Mouse (Mus musculus) myocyte (in vitro differentiated cells): Measurements from ENCODE around the gene Fkrp. TPM values are rescaled to one million over a fixed set of nuclear protein-coding genes. Genes with fewer than 3 reads are reported as not detected.

Experiments used
- H3K27me3 ChIP-seq: one replicate; pipeline ENCODE4 v1.6.1; 2011; ENCODE audit not compliant: control insufficient read depth, insufficient read depth, insufficient read length
- H3K36me3 ChIP-seq: one replicate; pipeline ENCODE4 v1.6.1; 2011; ENCODE audit not compliant: control insufficient read depth, insufficient read depth
- H3K4me2 ChIP-seq: one replicate; pipeline ENCODE4 v1.6.1; 2011; ENCODE audit warnings: low read depth, control low read depth
- H3K4me3 ChIP-seq: one replicate; pipeline ENCODE4 v1.5.1; 2011; ENCODE audit warnings: mild to moderate bottlenecking, control low read depth, moderate library complexity
- H3K79me2 ChIP-seq: one replicate; pipeline ENCODE4 v1.6.1; 2011; ENCODE audit not compliant: control insufficient read depth, insufficient read depth
- H3ac ChIP-seq: one replicate; pipeline ENCODE4 v1.6.1; 2011; ENCODE audit not compliant: control insufficient read depth, insufficient read length
- CEBPB ChIP-seq: IDR thresholded peaks from 2 replicates; pipeline ENCODE4 v1.6.1; 2011; ENCODE audit warnings: mild to moderate bottlenecking, moderate library complexity; ENCODE audit not compliant: poor library complexity, insufficient read depth, severe bottlenecking
- E2F4 ChIP-seq: IDR thresholded peaks from one replicate; pipeline ENCODE4 v1.6.1; 2011; ENCODE audit warnings: mild to moderate bottlenecking, control low read depth, moderate library complexity; ENCODE audit not compliant: insufficient read depth
- MAX ChIP-seq: IDR thresholded peaks from one replicate; pipeline ENCODE4 v1.6.1; 2011; ENCODE audit warnings: low read depth, mild to moderate bottlenecking, control low read depth
- MYOD1 ChIP-seq, 3 experiments: IDR thresholded peaks; one replicate each; pipeline ENCODE4 v1.6.1; 2011; ENCODE audit warnings: control low read depth in 2 of 3, low read depth in 2 of 3, mild to moderate bottlenecking in 2 of 3, moderate library complexity in 1 of 3; ENCODE audit not compliant: insufficient read length in 2 of 3, control insufficient read depth in 1 of 3
- MYOG ChIP-seq, 3 experiments: IDR thresholded peaks; one replicate each; pipeline ENCODE4 v1.6.1; 2011; ENCODE audit warnings: control low read depth in 2 of 3, low read depth in 2 of 3, mild to moderate bottlenecking in 2 of 3; ENCODE audit not compliant: insufficient read length in 2 of 3, control insufficient read depth in 1 of 3, insufficient read depth in 1 of 3
- POLR2A ChIP-seq: IDR thresholded peaks from one replicate; pipeline ENCODE4 v1.6.1; 2011; ENCODE audit warnings: low read depth, mild to moderate bottlenecking, control low read depth, moderate library complexity; ENCODE audit not compliant: insufficient read length
- POLR2AphosphoS2 ChIP-seq: IDR thresholded peaks from one replicate; pipeline ENCODE4 v1.6.1; 2011; ENCODE audit warnings: low read depth, control low read depth; ENCODE audit not compliant: insufficient read length
- REST ChIP-seq: IDR thresholded peaks from one replicate; pipeline ENCODE4 v1.6.1; 2011; ENCODE audit warnings: mild to moderate bottlenecking, control low read depth, moderate library complexity; ENCODE audit not compliant: insufficient read depth, insufficient read length
- SRF ChIP-seq: IDR thresholded peaks from one replicate; pipeline ENCODE4 v1.6.1; 2011; ENCODE audit warnings: low read depth; ENCODE audit not compliant: control insufficient read depth, insufficient read length
- TCF12 ChIP-seq: IDR thresholded peaks from one replicate; pipeline ENCODE4 v1.6.1; 2011; ENCODE audit warnings: mild to moderate bottlenecking, control low read depth; ENCODE audit not compliant: poor library complexity, insufficient read depth, severe bottlenecking
- TCF3 ChIP-seq: IDR thresholded peaks from one replicate; pipeline ENCODE4 v1.6.1; 2011; ENCODE audit warnings: low read depth, control low read depth; ENCODE audit not compliant: insufficient read length
- USF1 ChIP-seq: IDR thresholded peaks from one replicate; pipeline ENCODE4 v1.6.1; 2011; ENCODE audit warnings: low read depth, mild to moderate bottlenecking, control low read depth, moderate library complexity
- polyA plus RNA-seq: library from polyadenylated mRNA; unstranded; fragments of >200 nt; fragmentation: generic; extraction: Trizol; gene quantifications from one replicate; pipeline ENCODE4 v1.2.1, GENCODE M21; 2012; ENCODE audit warnings: missing spikeins

Gene Fkrp
- polyA plus RNA-seq, 1 experiment = 26.7 TPM

GRCm38 (mm10) chr7:16811649-16812070, 4.9 kb downstream of the Fkrp start:
- peaks cover 4% of the 10 kb centered on the region for H3K36me3 ChIP-seq
- peaks cover 5% of the 10 kb centered on the region for H3K79me2 ChIP-seq
- no peak overlapping the region for H3K4me2 ChIP-seq
- TF ChIP-seq TCF12 = no peak
- no peak overlapping the region for H3ac ChIP-seq
- H3K4me3 ChIP-seq = no peak overlapping the region
- no peaks in the 10 kb centered on the region for H3K27me3 ChIP-seq

- Histone ChIP-seq H3K27me3 (no peaks in the 10 kb centered on the region), H3ac (no peak overlapping the region), H3K4me2 (no peak overlapping the region), H3K4me3 (no peak overlapping the region), H3K79me2 (peaks cover 4% of the 10 kb centered on the region), H3K36me3 (peaks cover 4% of the 10 kb centered on the region)
- TF ChIP-seq CEBPB (no peak), POLR2A (no peak), SRF (no peak), E2F4 (no peak), REST (no peak), TCF3 (no peak), MAX (no peak), MYOG (IDR thresholded peaks at IDR 0.05; ENCODE audit: control insufficient read depth in 1 of 3, insufficient read depth in 1 of 3, insufficient read length in 2 of 3, low read depth in 2 of 3) (no peak)
These were observed 5.4 kb downstream of the Fkrp start for GRCm38 (mm10) chr7:16810920-16811648.

- H3K36me3 ChIP-seq = peaks cover 4% of the 10 kb centered on the region
- H3K79me2 ChIP-seq = peaks cover under 1% of the 10 kb centered on the region
- no peak overlapping the region for H3K4me2 ChIP-seq
- no peak for TF ChIP-seq TCF12
- TF ChIP-seq E2F4 = no peak
- TF ChIP-seq REST = no peak
- no peak for TF ChIP-seq TCF3
- TF ChIP-seq SRF = no peak
- TF ChIP-seq POLR2AphosphoS2 = no peak
- no peak for TF ChIP-seq POLR2A
- TF ChIP-seq USF1 = no peak
- TF ChIP-seq CEBPB = no peak
- no peak for TF ChIP-seq MYOD1 (IDR thresholded peaks at IDR 0.05; ENCODE audit: control insufficient read depth in 1 of 3, insufficient read length in 2 of 3, low read depth in 2 of 3)
- TF ChIP-seq MYOG (IDR thresholded peaks at IDR 0.05; ENCODE audit: control insufficient read depth in 1 of 3, insufficient read depth in 1 of 3, insufficient read length in 2 of 3, low read depth in 2 of 3) = no peak
- no peak for TF ChIP-seq MAX
- H3ac ChIP-seq = no peak overlapping the region
- no peak overlapping the region for H3K4me3 ChIP-seq
- no peaks in the 10 kb centered on the region for H3K27me3 ChIP-seq
These were observed 6.1 kb downstream of the Fkrp start for GRCm38 (mm10) chr7:16810399-16810919.

DNA sequence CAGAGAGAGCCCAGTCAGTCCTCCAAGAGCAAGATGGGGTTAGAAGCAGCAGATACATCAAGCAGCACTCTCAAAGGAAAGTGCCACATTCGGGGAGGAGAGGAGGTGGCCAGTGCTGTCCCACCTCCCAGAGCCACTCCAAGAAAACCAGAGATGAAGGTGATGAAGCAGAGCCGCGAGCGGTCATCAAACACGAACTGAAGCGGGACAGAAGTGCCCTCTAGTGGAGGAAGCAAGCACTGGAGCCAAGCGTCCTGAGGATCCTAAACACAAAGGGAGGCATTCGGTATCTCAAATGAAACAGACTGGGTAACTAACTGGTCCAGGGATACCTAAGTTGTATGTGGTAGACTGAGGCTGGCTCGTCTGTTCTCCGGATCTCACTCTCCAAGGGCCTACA, 6.8 kb downstream of the Fkrp start:
- Histone ChIP-seq H3K79me2 (no peaks in the 10 kb centered on the region), H3K36me3 (peaks cover 4% of the 10 kb centered on the region), H3K4me2 (no peak overlapping the region), H3K4me3 (no peak overlapping the region), H3K27me3 (no peaks in the 10 kb centered on the region), H3ac (no peak overlapping the region)
- TF ChIP-seq E2F4 (no peak), CEBPB (no peak)

DNA sequence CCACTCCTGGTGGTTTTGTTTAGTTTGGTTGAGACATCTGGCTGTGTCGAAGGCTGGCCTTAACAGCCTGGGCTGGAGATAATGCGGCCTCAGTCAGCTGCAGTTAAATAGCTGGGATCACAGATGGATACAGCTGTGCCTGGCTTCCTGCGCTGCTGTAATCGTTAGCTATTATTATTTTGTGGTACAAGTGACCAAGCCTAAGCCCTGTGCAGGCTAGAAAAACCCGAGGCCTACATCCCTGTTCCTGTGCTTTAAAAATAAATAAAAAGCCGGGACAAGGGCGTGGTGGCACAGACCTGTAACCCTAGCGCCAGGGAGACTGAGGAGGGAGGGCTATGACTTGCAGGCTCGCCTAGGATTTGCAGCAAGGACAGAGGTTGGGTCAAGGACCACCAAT, 7.9 kb downstream of the Fkrp start:
- Histone ChIP-seq H3K27me3 (no peaks in the 10 kb centered on the region), H3ac (no peak overlapping the region), H3K4me3 (no peak overlapping the region), H3K79me2 (no peaks in the 10 kb centered on the region), H3K36me3 (no peaks in the 10 kb centered on the region), H3K4me2 (no peak overlapping the region)
- TF ChIP-seq REST (no peak), MAX (no peak), E2F4 (no peak), TCF3 (no peak), USF1 (no peak), MYOG (IDR thresholded peaks at IDR 0.05; ENCODE audit: control insufficient read depth in 1 of 3, insufficient read depth in 1 of 3, insufficient read length in 2 of 3, low read depth in 2 of 3) (no peak), MYOD1 (IDR thresholded peaks at IDR 0.05; ENCODE audit: control insufficient read depth in 1 of 3, insufficient read length in 2 of 3, low read depth in 2 of 3) (no peak), SRF (no peak), CEBPB (no peak), POLR2A (no peak), TCF12 (no peak), POLR2AphosphoS2 (no peak)

DNA sequence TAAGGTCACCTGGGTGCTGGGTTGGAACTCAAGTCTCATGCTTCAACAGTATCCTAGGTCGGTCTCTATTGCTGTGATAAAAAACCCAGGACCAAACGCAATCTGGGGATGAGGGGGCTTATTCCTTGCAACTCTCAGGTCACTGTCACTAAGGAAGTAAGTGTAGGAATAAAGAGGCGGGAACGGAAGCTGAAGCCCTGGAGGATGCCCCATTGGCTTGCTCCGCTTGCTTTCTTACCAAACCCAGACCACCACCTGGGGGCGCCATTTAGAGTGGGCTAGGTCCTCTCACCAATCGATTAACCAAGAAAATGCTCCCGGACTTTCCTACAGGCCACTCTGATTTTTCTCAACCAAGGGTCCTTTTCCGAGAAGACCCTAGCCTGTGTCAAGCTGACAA, 8.6 kb downstream of the Fkrp start:
- H3ac ChIP-seq = no peak overlapping the region
- no peaks in the 10 kb centered on the region for H3K27me3 ChIP-seq
- TF ChIP-seq TCF12 (no peak), MAX (no peak), TCF3 (no peak), SRF (no peak), MYOD1 (IDR thresholded peaks at IDR 0.05; ENCODE audit: control insufficient read depth in 1 of 3, insufficient read length in 2 of 3, low read depth in 2 of 3) (no peak), CEBPB (no peak), POLR2A (no peak), REST (no peak), MYOG (IDR thresholded peaks at IDR 0.05; ENCODE audit: control insufficient read depth in 1 of 3, insufficient read depth in 1 of 3, insufficient read length in 2 of 3, low read depth in 2 of 3) (no peak), POLR2AphosphoS2 (no peak), E2F4 (no peak), USF1 (no peak)
- no peak overlapping the region for H3K4me3 ChIP-seq
- no peak overlapping the region for H3K4me2 ChIP-seq
- no peaks in the 10 kb centered on the region for H3K36me3 ChIP-seq
- H3K79me2 ChIP-seq = no peaks in the 10 kb centered on the region
